Mouse (Mus musculus) brain, embryonic 14.5 days (tissue): ENCODE measurements around the gene Nfia.

Experiments used
- CTCF ChIP-seq: fragments of 200-500 bp; IDR thresholded peaks from 2 replicates; pipeline ENCODE4 v1.5.1; 2012; ENCODE audit warnings: inconsistent platforms, mild to moderate bottlenecking, moderate library complexity, borderline replicate concordance; ENCODE audit not compliant: insufficient read depth, insufficient read length; ENCODE audit errors: extremely low read depth
- POLR2A ChIP-seq: fragments of 200-500 bp; IDR thresholded peaks from 2 replicates; pipeline ENCODE4 v1.6.1; 2012; ENCODE audit warnings: mild to moderate bottlenecking, inconsistent platforms, borderline replicate concordance; ENCODE audit not compliant: poor library complexity, insufficient read depth, insufficient read length, severe bottlenecking; ENCODE audit errors: extremely low read depth

DNA sequence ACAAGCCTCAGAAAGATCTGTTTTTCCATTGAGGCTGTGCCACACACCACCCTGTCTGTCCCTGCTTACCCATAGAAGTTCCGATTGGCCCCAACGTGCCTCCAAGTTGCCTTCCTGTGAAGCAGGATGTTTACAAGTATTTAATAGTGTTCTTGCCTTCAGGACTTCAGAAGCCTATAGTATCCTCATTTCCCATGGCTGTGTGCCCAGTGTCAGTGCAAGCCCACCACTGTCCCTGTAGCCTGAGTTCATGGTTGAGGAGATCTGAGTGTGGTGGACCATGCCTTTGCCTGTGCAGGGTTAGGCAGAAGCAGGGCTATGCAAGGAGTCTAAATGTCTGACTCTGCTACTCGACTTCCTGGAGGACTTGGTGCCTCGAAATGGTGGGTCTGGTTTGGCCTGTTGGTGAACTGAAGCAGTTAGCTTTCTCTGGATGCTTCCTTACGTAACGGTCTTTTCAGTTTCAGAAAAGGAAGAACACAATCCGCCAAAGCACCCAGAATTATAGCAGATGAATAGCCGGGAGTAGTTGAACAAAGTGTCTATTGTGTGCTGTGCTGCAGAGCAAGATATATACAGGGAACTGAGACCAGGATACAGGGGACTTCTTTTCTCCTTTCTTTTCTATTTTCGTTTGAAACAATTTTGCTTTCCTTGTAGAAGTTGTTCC lies 99.4 kb downstream of the Nfia start:
- no peak for TF ChIP-seq POLR2A
- TF ChIP-seq CTCF: no peak
